Mouse (Mus musculus): ENCODE results near the gene Tmc2. TPM values are rescaled to one million over a fixed set of nuclear protein-coding genes. Genes with fewer than 3 reads are reported as not detected.
A peak's percentile ranks its signal among the peaks of the same experiment; 100 is the strongest.

The Tmc2 gene
- total RNA-seq (2022): not detected

DNA sequence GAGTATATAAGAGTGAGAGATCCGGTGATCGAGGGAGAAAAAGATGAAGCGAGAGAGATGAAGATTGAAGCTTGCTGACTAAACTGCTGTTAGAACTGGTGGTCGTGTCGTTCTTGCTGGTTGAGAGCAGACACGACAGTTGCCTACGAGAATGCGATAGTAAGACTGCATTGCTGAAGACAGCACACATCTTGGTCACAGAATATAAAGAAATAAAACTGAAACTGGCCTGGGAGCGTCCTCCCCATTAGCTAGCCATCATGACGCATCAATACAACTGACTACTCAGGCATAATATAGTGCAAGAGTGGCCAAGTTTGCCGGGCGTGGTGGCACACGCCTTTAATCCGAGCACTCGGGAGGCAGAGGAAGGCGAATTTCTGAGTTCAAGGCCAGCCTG lies at the start of gene Tmc2:
Tmc2 (plus strand) TSS at position 301 of the 400 bp plus-strand sequence.
- DNase-seq (ENCODE audit: low spot score in 2 of 2): no peak

DNA sequence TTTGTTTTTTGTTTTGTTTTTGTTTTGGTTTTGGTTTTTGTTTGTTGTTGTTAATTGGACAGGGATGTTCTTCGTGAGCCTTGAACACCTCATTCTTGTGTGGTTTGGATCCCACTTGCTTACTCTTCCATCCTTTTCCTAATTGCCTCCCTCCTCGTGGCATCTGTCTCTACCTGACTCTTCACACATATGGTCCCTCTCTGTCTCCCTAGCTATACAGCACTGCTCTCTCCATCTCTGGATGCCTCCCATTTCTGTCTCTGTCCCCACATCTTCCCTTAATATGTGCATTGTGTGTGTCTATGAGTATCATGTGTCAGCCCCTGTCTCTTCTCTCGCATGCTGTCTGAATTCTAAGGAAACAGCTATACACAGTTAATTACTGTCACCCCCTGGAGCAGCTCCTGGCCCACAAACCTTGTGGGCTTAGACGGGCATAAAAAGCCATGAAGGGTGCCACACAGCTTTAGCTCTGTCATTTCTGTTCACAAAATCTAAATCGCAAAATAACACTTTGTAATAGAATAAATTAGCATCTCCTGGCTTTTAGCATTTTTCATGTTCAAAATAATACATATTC lies 48.8 kb upstream of the Tmc2 start:
- no peak for DNase-seq (ENCODE audit: low spot score in 2 of 2)

DNA sequence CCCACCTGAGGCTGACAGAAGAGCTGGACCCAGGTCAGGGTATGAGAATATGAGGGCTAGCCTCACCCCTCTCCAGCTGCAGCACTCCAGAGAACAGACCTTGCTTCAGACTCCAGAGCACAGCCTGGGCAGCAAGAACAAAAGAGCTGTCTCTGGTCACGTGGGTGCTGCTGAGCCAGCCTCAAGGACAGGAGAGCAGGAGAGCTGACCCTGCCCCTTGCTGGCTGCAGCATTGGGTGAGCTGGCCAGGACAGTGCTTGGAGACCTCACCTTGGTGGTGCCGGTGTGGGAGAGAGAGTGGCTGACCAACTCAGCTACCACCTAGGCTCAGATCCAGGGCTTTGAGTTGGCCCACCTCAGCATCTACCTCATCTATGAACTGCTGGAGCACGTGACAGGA lies 39.8 kb upstream of the Tmc2 start:
- no peak for DNase-seq (ENCODE audit: low spot score in 2 of 2)

DNA sequence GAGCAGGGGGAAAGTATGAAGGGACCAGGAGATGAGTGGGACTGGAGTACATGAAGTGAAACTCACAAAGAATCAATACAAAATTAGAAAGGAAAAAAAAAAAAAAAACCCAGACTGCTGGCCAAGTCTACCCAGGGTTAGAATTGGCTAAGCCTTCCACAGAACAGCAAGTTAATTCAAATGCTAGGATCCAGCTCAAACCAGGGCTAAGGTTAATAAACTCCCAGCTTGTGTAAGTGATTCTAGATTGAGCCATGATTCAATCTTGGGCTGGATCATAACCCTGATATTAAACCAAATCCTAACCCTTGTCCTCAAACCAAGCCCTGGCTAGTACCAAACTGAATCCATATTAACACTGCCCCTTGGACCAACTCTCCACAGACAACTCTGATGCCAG lies 39.1 kb upstream of the Tmc2 start:
- DNase-seq (ENCODE audit: low spot score in 2 of 2): no peak

DNA sequence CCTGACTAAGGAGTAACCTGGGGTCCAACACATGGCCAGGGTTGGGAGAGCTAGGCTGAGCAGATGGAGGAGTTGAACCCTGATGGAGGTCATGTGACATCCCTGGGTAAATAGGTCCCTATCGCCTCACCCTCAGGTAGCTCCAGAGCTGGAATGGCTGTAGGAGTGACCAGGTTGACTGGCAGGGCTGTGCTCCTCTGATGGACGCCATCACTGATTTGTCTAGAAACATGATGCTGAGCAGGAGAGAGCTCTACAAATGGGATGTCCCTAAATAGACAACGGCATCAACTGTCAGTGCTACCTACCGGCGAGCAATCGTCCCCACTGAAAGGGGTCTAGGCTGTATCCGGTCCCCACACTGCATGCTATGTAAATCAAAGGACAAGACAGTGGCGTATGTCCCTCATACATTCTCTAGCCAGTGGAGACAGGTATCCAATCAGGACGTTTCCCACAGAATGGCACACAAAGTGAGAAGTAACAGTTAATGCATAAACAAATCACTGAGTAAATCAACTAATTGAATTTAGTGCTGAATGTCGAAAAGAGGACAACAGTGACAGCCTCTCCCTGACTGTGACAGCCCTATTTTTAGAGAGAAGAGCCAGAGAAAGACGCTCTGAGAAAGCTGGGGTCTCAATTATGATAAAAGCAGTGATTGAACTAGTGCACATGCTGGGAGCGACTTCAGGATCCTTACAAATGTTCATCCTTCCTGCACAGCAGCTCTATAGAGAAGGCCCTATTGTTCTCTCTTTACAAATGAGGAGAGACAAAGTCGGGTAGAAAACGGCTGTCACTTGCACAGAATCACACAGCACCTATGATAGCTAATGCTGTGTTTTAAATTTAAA lies 37.5 kb upstream of the Tmc2 start:
- no peak for DNase-seq (ENCODE audit: low spot score in 2 of 2)

DNA sequence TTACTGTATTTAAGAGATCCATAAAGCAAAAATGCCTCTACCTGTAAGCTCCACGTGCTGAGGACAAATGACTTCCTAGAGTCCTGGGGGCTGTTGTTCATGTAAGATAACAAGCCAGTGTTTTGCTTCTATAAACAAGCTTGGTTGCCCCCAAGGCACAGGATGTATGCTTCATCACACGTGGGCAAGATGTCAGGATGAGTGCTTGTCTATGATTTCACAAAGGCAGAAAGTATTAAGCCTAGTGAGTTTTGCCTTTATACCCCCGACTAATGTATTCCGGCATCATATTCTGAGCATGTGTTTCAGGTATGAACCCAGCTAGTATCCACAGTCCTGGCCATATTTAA lies 36.9 kb upstream of the Tmc2 start:
- DNase-seq (ENCODE audit: low spot score in 2 of 2): no peak

DNA sequence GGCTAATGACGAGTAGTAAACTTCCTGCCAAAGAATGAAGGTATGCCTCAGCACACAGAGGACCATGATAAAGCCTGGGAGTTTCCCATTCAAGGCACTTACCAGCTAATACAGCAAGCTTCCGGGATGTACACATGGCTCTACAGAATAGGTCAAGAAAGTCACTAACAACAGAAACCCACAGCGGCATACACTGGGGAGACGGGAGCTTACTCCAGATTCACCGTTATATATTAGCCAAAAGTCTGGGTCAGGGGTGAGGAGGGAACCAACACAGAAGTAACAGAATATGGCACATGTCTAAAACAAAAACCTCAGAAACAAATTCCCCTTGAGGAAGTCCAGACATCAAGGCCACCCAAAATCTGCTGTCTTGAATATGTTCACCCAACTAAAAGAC lies 32.3 kb upstream of the Tmc2 start:
- DNase-seq (ENCODE audit: low spot score in 2 of 2): no peak

DNA sequence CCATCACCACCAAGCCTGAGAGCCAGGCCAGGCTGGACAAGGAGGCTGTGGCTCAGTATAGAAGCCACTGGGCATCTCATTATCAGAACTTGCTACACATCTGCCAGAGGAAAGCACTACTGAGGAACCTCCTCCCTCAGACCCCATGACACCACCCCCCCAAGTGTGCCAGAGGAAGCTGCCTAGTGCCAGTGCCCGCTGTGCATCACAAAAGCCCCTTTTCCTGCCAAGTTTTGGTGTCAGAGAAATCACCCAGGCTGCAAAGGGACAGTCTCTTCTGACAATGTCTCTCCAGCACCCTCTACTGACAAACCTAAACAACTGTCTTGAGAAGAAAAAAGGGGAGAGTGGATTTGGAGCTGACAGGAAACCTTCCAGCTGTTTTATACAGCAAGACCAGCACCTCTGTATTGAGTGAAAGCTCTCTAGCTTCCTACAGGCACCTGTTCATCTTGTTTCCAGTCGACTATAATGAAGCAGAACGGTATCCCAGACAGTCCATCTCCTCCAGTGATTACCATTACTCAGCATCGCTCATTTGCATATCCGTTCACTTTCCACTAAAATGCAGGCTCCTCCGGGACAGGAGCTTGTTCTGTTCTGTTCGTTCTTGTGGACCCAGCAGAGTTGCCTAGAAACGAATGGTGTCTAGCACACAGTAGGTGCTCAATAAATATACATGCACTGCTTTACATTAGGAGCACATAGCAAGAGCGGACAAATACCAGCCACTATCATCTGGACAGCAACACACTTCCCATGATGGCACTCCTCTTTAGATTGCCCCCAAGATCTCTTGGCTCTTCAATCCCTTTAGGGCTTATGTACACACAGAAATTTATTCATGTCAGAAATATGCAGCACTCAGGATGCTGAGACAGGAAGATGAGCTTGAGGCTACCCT lies 28.4 kb upstream of the Tmc2 start:
- DNase-seq (ENCODE audit: low spot score in 2 of 2): peak; percentile 48 to 65

DNA sequence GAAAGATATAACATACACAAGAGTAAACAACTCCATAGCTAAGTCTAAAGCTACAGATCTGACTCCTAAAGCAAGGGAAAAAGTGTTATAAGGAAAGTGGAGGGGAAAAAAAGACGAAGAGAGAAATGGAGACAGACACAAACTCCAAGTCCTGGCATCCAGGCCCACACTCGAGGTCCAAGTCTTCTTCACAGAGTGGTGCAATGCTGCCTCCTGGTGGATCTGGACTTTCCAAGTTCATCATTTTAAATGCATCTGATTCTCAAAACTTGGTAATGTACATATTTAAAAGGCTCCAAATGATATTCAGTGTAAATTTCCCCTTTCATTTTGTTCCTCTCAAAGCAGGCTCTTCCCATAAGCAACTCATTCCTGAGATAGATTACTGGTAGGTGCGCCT lies 27.1 kb upstream of the Tmc2 start:
- DNase-seq (ENCODE audit: low spot score in 2 of 2): peak in 1 of 2 experiments; percentile 68

DNA sequence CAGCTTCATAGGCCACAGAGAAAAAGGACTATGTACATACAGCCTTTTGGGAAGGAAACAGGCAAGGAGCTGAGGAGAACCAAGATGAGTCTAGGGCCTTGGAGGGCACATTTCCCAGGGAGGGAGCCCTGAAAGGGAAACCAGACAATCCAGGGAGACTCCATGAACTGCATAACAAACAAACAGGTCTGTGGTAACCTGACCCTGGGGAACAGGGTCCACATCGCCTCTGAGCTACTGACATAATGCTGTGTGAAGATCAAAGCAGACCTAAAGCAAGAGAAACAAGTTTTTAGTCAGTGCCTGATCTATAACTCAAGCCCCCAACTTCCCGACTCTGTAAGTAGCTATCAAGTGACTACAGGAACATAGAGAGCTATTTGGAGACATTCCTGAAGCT lies 23.3 kb upstream of the Tmc2 start:
- no peak for DNase-seq (ENCODE audit: low spot score in 2 of 2)

DNA sequence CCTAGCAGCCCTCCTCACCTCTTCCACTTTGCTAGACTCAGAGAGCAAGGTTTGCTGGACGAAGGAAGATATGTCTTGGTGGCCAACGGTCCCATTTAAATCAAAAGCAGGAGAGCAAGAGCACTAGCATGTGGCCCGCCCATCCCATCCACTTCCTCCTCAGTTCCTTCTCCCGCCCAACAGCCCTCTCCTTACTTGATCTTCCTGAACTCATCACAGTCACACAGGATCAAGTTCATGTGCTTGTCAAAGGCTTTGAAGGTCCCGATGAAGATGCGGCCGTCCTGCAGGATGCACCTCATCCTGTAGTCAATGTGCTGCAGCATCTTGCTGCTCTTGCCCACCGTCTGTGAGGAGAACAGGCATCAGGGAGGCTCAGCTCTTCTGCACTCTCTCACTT lies 18.2 kb upstream of the Tmc2 start:
- DNase-seq (ENCODE audit: low spot score in 2 of 2): no peak

DNA sequence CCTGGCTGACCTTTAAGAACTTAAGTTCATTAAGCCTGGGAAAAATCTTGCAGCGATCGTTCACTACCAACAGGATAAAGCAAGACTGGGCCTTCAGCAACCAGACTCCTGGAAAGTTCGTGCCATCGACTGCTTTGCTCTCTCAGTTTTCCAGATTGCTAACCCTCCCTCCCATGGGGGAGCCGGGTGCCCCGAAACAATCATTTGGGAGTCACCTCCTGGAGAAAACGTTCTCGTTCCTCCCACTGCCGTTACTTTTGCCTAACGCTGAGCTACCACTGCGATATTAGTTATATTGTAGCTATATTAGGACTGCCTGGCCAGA lies 16.7 kb upstream of the Tmc2 start:
- no peak for DNase-seq (ENCODE audit: low spot score in 2 of 2)

DNA sequence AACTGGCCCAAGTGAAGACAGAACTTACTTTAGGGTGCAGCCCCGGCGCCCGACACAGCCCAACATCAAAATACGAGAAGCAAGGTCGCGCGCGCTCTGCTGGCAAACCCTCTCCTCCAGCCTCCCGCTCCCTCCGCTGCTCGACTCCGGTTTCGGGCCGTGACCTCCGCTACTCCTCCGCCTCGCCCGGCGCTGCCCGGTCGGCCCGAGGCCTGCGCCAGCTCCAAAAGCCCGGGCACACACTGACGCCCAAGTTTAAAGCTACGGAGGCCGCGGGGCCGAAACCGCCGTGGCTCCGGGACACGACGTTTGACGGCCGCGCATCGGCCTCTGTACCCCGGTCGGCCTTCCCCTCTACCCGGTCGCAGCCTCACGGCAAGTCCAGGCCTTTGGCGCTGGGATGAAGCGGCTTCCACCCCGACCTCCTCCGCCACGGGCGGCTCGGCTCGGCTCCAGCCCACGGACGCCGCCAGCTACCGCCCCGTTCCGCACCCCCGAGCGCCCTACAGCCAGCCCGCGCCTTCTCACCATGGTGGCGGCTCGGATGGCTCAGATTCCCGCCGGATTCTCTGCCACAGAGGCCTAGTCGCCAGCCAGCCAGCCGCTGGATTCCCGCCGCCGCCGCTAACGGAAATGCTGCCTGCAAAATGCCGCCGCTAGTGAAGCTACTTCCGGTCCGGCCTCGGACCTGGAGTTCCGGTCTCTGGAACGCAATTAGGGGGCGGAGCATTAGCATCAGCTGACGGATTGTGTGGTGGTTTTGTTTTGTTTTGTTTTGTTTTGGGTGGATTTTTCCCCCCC lies 16.1 kb upstream of the Tmc2 start, which contains the start of gene Snrpb:
Snrpb (minus strand) TSS at position 698 of the 801 bp plus-strand sequence.
- peak; percentile 80 to 88 for DNase-seq (ENCODE audit: low spot score in 2 of 2)

DNA sequence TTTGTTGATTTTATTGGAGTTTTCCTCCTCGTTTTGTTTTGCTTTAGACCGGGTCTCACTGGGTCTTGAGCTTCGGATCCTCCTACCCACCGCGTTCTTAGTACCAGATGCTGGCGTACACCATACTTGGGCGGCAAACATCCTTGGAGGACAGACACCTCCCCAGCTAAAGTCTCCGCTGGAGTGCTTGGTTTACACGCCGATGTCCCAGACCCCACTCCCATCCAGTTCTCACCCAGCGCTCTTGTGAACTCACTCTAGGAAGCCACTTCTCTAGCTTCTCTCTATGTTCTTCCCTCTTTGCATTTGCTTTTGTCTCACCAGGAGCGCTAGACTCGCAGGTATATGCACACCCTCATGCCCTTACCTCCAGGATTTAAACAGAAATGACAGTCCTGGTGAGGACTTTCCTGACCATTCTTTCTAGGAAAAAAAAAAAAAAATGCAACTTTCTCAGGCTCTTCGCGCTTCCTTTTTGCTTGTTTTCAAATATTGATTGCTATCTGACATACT lies 15.4 kb upstream of the Tmc2 start:
- no peak for DNase-seq (ENCODE audit: low spot score in 2 of 2)

DNA sequence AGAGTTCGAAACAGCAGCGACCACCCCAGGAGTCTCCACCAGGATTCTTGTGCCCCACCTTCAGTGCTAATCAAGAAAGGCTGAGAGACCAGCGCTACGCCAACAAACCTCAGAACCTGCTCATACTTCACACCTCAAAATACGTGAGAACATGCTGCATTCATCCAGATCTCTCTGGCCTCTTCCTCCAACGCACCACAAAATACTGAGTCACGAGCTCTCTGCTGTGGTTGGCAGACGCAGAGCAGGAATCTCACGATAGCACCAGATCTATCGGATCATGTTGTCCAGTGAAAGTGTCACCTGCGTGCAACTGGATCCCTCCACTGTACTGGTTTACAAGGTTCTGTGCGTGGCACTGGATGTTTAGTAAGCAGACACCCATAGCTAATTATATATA lies 6.6 kb upstream of the Tmc2 start:
- no peak for DNase-seq (ENCODE audit: low spot score in 2 of 2)

DNA sequence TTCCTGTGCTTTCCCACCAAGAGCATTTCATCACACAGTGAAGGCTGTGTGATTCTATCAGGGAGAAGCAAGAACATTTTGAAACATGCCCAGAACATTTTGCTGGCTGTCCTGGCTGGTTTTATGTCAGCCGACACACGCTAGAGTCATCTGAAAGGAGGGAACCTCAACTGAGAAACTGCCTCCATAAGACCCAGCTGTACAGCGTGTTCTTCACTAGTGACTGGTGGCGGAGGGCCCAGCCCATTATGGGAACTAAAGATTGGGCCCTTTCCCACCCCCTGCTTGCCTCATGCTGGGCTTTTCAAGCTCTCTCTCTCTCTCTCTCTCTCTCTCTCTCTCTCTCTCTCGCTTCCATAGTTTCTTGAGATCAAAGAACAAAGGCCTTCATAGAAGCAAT lies 6.0 kb downstream of the Tmc2 start:
- DNase-seq (ENCODE audit: low spot score in 2 of 2): no peak

DNA sequence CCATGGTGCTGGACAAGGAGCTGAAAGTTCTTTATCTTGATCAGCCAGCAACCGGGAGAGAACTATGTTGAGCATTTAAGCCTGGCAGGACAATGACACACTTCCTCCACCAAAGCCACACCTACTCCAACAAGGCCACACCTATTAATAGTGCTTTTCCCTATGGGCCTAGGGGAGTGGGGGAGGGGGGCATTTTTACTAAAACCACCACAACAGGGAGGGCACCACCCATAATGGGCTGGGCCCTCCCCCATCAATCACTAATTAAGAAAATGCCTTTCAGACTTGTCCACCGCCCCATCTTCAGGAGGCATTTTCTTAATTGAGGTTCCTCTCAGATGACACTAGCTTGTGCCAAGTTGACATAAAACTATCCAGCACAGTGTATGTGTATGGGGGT lies 12.4 kb downstream of the Tmc2 start:
- DNase-seq (ENCODE audit: low spot score in 2 of 2): no peak

DNA sequence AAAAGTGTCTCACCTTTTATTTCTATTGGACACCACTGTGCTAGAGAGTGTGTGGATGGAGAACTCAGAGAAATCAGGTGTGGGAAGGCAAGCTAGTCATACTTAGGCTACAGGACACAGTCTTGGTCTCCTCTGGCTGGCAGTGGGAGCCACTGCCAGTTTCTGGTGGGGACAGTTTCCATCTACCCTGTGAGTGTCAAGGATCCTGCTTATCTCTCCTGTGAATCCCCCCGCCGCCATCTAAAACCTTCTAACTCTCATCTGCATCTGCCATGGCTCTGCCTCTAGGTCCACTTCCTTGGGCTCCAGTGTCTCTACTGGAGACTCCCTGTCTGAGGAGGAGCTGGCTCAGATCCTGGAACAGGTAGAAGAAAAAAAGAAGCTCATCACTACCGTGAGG lies 13.0 kb downstream of the Tmc2 start:
- DNase-seq (ENCODE audit: low spot score in 2 of 2): no peak

DNA sequence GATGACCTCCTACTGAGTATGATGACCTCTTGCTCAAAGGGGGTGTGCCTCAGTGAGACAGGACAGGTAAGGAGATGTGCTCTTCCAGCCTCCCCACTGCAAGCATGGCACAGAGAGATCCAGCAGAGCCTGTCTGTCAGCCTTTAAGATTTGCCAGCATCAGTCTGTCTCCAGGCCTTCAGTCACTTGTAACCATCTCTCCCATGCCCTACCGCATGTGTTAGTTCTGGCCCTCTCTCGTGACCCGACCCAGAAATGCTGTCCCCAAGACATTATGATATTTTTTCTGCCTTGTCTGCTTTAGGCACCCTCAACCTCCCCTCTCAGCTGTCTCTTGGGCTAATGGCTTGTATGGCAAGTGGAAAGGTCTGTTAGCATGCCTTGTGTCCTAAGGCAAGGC lies 14.6 kb downstream of the Tmc2 start:
- no peak for DNase-seq (ENCODE audit: low spot score in 2 of 2)

DNA sequence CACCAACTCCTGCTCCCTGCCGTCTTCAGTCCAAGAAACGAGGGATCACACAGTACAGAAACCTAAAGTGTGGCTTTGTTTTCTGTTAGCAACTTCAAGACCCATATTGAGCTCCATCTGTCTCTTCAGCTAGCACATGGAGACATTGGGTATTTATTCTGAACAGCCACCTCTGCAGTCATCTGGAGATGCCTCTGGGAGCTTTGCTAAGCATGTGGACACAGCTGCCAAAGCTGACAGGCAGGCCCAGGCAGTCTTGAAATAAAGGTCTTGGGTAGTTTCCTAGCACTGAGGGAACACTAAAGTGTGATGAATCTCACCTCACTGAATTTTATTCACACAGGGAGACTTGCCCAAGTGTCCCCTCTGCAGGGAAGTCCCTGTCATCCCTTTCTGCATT lies 16.6 kb downstream of the Tmc2 start:
- peak; percentile 16 to 22 for DNase-seq (ENCODE audit: low spot score in 2 of 2)

DNA sequence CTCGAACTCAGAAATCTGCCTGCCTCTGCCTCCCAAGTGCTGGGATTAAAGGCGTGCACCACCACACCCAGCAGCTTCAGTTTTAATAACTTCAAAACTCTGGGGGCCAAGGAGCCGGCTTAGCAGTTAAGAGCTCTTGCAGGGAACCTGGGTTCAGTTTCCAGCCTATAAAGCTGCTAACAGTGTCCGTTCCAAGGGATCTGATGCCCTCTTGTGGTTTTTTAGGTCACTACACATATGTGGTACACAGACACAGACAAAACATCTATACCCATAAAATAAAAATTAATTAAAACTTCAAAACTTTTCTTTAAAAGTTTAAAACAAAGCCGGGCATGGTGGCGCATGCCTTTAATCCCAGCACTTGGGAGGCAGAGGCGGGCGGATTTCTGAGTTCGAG lies 51.9 kb downstream of the Tmc2 start:
- DNase-seq (ENCODE audit: low spot score in 2 of 2): no peak
